Mouse (Mus musculus) myocyte (in vitro differentiated cells): ENCODE measurements at regions not wholly inside any gene's neighbourhood (a gene's known extent, or its start where the extent isn't known, plus 50 kb on each side); places are given as distances from the start of the nearest gene placed in this dataset.

Experiments used
- E2F4 ChIP-seq: IDR thresholded peaks from one replicate; pipeline ENCODE4 v1.6.1; 2011; ENCODE audit warnings: mild to moderate bottlenecking, control low read depth, moderate library complexity; ENCODE audit not compliant: insufficient read depth
- MAX ChIP-seq: IDR thresholded peaks from one replicate; pipeline ENCODE4 v1.6.1; 2011; ENCODE audit warnings: low read depth, mild to moderate bottlenecking, control low read depth
- MYOD1 ChIP-seq, 3 experiments: IDR thresholded peaks; one replicate each; pipeline ENCODE4 v1.6.1; 2011; ENCODE audit warnings: control low read depth in 2 of 3, low read depth in 2 of 3, mild to moderate bottlenecking in 2 of 3, moderate library complexity in 1 of 3; ENCODE audit not compliant: insufficient read length in 2 of 3, control insufficient read depth in 1 of 3
- MYOG ChIP-seq, 3 experiments: IDR thresholded peaks; one replicate each; pipeline ENCODE4 v1.6.1; 2011; ENCODE audit warnings: control low read depth in 2 of 3, low read depth in 2 of 3, mild to moderate bottlenecking in 2 of 3; ENCODE audit not compliant: insufficient read length in 2 of 3, control insufficient read depth in 1 of 3, insufficient read depth in 1 of 3
- POLR2A ChIP-seq: IDR thresholded peaks from one replicate; pipeline ENCODE4 v1.6.1; 2011; ENCODE audit warnings: low read depth, mild to moderate bottlenecking, control low read depth, moderate library complexity; ENCODE audit not compliant: insufficient read length
- POLR2AphosphoS2 ChIP-seq: IDR thresholded peaks from one replicate; pipeline ENCODE4 v1.6.1; 2011; ENCODE audit warnings: low read depth, control low read depth; ENCODE audit not compliant: insufficient read length
- TCF12 ChIP-seq: IDR thresholded peaks from one replicate; pipeline ENCODE4 v1.6.1; 2011; ENCODE audit warnings: mild to moderate bottlenecking, control low read depth; ENCODE audit not compliant: poor library complexity, insufficient read depth, severe bottlenecking
- TCF3 ChIP-seq: IDR thresholded peaks from one replicate; pipeline ENCODE4 v1.6.1; 2011; ENCODE audit warnings: low read depth, control low read depth; ENCODE audit not compliant: insufficient read length
- USF1 ChIP-seq: IDR thresholded peaks from one replicate; pipeline ENCODE4 v1.6.1; 2011; ENCODE audit warnings: low read depth, mild to moderate bottlenecking, control low read depth, moderate library complexity

DNA sequence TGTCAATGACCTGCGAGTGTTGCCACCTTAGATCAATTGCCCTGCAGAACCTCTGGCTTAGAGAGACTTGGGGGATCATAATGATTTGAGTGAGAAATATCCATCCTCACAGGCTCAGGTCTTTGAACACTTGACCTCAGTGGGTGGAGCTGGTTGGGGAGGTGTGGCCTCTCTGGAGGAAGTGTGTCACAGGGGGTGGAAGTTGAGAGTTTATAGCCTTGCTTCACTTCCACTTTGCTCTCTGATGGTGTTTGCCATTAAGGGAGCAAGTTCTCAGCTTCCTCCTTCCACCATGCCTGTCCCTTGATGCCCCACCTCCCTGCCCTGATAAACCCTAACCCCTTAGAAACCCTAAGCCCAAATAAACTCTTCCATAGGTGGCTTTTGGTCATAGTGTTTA, 423.7 kb downstream of the Cdh26 start:
- TF ChIP-seq E2F4 (no peak), USF1 (no peak), POLR2A (no peak), POLR2AphosphoS2 (no peak), TCF12 (no peak), TCF3 (no peak), MYOG (IDR thresholded peaks at IDR 0.05; ENCODE audit: control insufficient read depth in 1 of 3, insufficient read depth in 1 of 3, insufficient read length in 2 of 3, low read depth in 2 of 3) (no peak), MAX (no peak), MYOD1 (IDR thresholded peaks at IDR 0.05; ENCODE audit: control insufficient read depth in 1 of 3, insufficient read length in 2 of 3, low read depth in 2 of 3) (no peak)
